Mouse (Mus musculus) intestine, embryonic 16.5 days (tissue): ENCODE data around the gene Rab11fip5. TPM values are rescaled to one million over a fixed set of nuclear protein-coding genes. Genes with fewer than 3 reads are reported as not detected.
A peak's percentile ranks its signal among the peaks of the same experiment; 100 is the strongest.

Experiments used
- ATAC-seq: fragments of 200-750 bp; cut with Nextera tagmentation; 2 replicates; pipeline ENCODE4 v1.8.0; 2017; ENCODE audit warnings: moderate TSS enrichment, moderate library complexity
- H3K27ac ChIP-seq: fragments of 300-500 bp; sonication (generic); 2 replicates; pipeline ENCODE4 v1.5.1; 2014; ENCODE audit warnings: mild to moderate bottlenecking, low read length
- H3K27me3 ChIP-seq: fragments of 300-500 bp; sonication (generic); replicated peaks from 2 replicates; pipeline ENCODE4 v1.6.1; 2014; ENCODE audit warnings: low read length, control low read depth, mixed read lengths; ENCODE audit not compliant: control insufficient read depth, insufficient read depth
- H3K36me3 ChIP-seq: fragments of 300-500 bp; sonication (generic); 2 replicates; pipeline ENCODE4 v1.6.1; 2014; ENCODE audit warnings: low read length, control low read depth; ENCODE audit not compliant: control insufficient read depth, insufficient read depth
- H3K4me1 ChIP-seq: fragments of 300-500 bp; sonication (generic); 2 replicates; pipeline ENCODE4 v1.6.1; 2014; ENCODE audit warnings: low read length, control low read depth, mixed read lengths; ENCODE audit not compliant: control insufficient read depth, insufficient read depth
- H3K4me2 ChIP-seq: fragments of 300-500 bp; sonication (generic); 2 replicates; pipeline ENCODE4 v1.6.1; 2014; ENCODE audit warnings: low read depth, low read length, control low read depth
- H3K4me3 ChIP-seq: fragments of 300-500 bp; sonication (generic); 2 replicates; pipeline ENCODE4 v1.5.1; 2014; ENCODE audit warnings: mild to moderate bottlenecking, low read length
- H3K9ac ChIP-seq: fragments of 300-500 bp; sonication (generic); 2 replicates; pipeline ENCODE4 v1.6.1; 2014; ENCODE audit warnings: low read depth, low read length
- H3K9me3 ChIP-seq: fragments of 300-500 bp; sonication (generic); 2 replicates; pipeline ENCODE4 v1.6.1; 2016; ENCODE audit warnings: low read length, control low read depth; ENCODE audit not compliant: control insufficient read depth
- WGBS: fragments of 180-500 bp; shearing (Covaris S2); extraction: QIAGEN DNeasy Blood & Tissue Kit; methylation state at CpG from one replicate; pipeline ENCODE4 v1.1.7; 2014; 5-methylcytosine and 5-hydroxymethylcytosine counted together
- microRNA-seq: library from miRNA; unstranded; fragments of <30 nt; microRNA quantifications from one replicate; pipeline ENCODE4, GENCODE M21; 2016
- polyA plus RNA-seq: library from polyadenylated mRNA; unstranded; fragments of >200 nt; fragmentation: Nextera tagmentation; extraction: Ambion mirVana; gene quantifications from 2 replicates; pipeline ENCODE4 v1.2.1, GENCODE M21; 2015

Rab11fip5 gene
- polyA plus RNA-seq, 1 experiment from 2014 or later, result 15.6 TPM

DNA sequence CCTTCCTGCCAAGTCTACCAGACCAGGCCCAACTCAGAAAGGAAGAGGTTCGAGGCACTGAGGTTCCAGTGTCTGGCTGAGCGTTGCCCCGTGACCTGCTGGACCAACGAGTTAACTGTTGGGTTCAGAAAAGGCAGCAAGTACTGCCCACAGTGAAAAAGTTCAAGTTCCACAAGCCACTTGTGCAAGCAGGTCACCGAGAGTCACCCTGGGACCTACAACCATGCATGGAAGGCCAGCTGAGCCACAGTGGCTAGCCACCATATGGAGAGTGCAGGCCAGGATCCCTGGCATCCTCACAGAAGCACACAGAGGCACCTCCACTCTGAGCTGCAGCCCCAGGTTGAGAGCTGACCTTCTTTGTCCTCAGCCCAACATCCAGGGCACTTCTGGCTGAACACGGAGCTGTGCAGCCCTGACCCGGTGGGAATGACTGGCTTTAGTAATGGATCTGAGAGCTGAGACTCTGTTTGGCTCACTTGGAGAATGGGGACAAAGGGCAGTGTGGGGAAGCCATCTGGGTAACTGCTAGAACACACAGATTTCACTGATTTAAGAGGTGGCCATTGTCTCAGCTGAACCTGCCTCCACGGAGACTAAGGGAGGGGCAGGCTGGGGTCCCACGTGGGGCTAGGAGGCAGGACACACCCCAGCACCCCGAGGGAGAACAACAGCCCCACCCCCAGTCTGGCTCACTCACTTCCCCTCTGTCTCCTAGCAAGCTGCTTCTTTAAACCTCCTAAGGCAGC, 81.0 kb downstream of the Rab11fip5 start:
- H3K36me3 ChIP-seq, result no peaks in the 10 kb centered on the region
- no peak overlapping the region for H3K9ac ChIP-seq
- H3K27ac ChIP-seq, result 0 out of 2 replicates have a peak overlapping the region, but pooled peaks have one; percentile 8
- H3K4me2 ChIP-seq, result no peak overlapping the region
- 50% methylated on average over 10 of the region's 10 CpGs for WGBS
- peaks cover 21% of the 10 kb centered on the region for H3K4me1 ChIP-seq
- no peaks in the 10 kb centered on the region for H3K27me3 ChIP-seq
- H3K9me3 ChIP-seq, result no peaks in the 10 kb centered on the region
- ATAC-seq, result 0 out of 2 replicates have a peak, but pooled peaks have one; percentile 24
- H3K4me3 ChIP-seq, result no peak overlapping the region

DNA sequence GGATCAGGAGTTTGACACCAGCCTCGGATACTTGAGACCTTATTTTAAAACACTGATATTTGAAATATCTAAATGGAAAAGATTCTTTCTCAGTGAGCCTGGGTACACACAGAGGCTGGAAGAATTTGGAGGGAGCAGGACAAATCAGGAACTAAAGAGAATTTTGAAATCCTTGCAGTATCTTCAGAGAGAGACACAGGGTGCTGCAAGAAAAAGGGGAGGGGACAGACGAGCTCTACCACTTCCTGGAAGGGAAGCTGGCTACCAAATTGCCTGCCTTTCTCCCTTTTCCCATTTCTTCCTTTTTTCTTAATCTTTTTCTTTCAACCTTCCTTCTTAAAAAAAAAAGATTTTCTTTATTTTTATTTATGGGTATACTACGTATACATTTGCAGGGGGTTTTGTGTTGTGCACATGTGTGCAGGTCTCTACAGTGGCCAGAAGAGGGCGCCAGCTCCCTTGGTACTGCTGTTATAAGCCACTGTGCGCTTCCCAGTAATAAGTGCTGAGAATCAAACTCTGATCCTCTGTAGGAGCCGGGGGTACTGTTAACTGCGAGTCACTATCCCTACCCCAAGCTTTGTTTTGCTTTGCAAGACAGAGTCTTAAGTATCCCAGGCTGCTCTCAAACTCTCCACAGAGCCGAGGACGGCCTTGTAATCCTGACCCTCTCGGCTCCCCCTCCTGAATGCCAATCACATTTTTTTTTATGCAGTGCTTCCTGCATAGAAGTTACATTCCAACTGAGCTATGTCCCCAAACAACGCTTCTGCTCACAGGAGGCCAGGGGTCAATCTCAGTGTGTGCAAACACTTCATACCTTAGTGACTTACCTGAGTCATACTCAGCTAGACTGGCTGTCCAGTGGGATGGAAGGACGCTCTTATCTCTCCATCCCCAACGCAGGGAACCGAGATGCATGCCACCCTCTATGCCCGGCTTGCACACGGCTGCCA, 83.3 kb downstream of the Rab11fip5 start:
- 79% methylated on average over 16 of the region's 16 CpGs for WGBS
- ATAC-seq, result no peak

DNA sequence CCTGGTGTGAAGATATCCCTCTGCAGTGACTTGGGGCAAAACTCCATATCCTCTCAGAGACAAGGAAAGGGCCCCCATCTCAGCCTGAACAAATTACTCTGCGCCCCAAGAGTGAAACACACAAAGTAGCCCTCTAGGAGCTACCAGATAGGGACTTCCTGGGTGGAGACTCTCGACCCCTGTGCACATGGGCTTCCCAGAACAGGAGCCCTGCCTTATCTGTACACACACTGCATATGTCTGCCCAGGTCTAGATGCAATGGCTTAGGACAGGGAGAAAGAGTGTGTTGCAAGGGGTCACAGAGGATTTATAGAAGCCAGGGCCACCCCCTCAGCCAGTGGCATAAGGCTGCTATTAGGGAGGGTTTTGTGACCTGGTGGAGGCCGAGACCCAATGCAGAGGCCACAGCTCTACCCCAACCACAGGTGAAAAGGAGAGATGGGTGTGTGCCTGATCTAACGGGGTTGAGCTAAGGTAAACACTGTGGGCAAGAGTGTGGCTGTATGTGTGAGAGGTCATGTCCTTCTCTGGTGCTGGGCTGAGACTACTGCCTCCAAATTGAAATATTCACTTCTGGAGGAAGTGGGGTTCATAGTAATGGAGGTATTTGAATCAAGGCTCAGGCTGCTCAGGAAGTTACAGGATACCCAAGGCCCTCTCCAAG, 86.1 kb downstream of the Rab11fip5 start:
- 75% methylated on average over 4 of the region's 4 CpGs for WGBS
- Histone ChIP-seq H3K27me3 (no peaks in the 10 kb centered on the region), H3K9me3 (no peaks in the 10 kb centered on the region), H3K4me1 (peaks cover under 1% of the 10 kb centered on the region; the same call in 1 of the 2 replicates), H3K36me3 (no peaks in the 10 kb centered on the region), H3K27ac (no peak overlapping the region), H3K4me3 (no peak overlapping the region), H3K4me2 (no peak overlapping the region), H3K9ac (no peak overlapping the region)
- no peak for ATAC-seq

More for the DNA sequence above, 83.3 kb downstream of the Rab11fip5 start:
- Histone ChIP-seq H3K27ac (no peak overlapping the region), H3K9ac (no peak overlapping the region), H3K4me3 (no peak overlapping the region), H3K27me3 (no peaks in the 10 kb centered on the region), H3K4me2 (no peak overlapping the region), H3K36me3 (no peaks in the 10 kb centered on the region), H3K4me1 (peaks cover 21% of the 10 kb centered on the region), H3K9me3 (no peaks in the 10 kb centered on the region)

DNA sequence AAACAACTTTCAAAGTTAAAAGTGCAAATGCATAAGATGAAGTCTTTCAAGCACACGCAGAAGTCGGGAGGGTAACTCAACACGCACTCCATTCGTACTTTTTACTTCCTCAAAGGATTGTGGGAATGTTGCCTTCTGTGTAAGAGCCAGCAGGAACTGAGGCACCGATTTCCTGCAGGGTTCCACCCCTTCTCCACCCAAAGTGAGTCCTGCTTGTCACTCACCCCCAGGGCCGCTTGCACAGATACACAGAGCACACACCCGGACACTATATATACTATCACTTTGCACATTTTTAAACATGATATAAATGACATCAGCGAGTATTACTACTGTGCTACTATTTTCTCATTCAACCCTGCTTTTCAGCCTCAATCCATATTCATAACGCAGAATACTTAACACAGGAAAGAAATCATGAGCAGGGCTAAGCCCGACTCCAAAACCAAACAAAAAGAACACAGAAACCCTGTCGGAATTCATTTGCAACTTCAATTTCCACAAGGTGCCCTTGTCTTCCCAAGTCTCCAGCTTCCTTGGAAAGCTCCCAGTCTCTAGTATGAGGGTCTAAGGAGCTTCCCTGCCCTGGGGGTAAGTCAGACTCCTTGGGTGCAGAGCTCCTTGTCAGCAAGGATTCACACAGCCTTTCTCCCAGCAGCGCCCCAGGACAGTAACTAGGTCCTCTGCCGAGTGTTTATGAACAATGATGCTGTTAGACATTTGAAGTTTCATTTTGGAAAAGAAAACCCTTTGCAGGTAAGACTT, 88.0 kb downstream of the Rab11fip5 start:
- Histone ChIP-seq H3K27me3 (no peaks in the 10 kb centered on the region), H3K36me3 (no peaks in the 10 kb centered on the region), H3K9ac (no peak overlapping the region), H3K27ac (no peak overlapping the region), H3K9me3 (no peaks in the 10 kb centered on the region), H3K4me3 (no peak overlapping the region), H3K4me2 (no peak overlapping the region), H3K4me1 (no peaks in the 10 kb centered on the region)
- WGBS, result 80% methylated on average over 13 of the region's 13 CpGs
- no peak for ATAC-seq

Small RNA genes lying within 50 kb of the gene (microRNA-seq; reads per million reads assigned to microRNA genes)
- not detected for gene Mir705

Other genes starting within 250 kb of the Rab11fip5 start
- 94.1 and 101 TPM in 2 replicates for gene Spr, start 236.9 kb downstream of the Rab11fip5 start, polyA plus RNA-seq
- 0.10 TPM in 1 of 2 replicates, not detected in the other for gene Emx1, start 187.2 kb downstream of the Rab11fip5 start, polyA plus RNA-seq
- 5.3 and 7.2 TPM in 2 replicates for gene Sfxn5, start 41.2 kb downstream of the Rab11fip5 start, polyA plus RNA-seq
- not detected in 2 replicates for gene Noto, start 49.3 kb upstream of the Rab11fip5 start, polyA plus RNA-seq
- gene Smyd5, start 57.4 kb upstream of the Rab11fip5 start, polyA plus RNA-seq, result 45.8 and 52.5 TPM in 2 replicates
- gene Cct7, start 76.9 kb upstream of the Rab11fip5 start, polyA plus RNA-seq, result 417 and 458 TPM in 2 replicates
- 39.4 and 41.2 TPM in 2 replicates for gene Pradc1, start 77.3 kb upstream of the Rab11fip5 start, polyA plus RNA-seq
- gene Fbxo41, start 128.4 kb upstream of the Rab11fip5 start, polyA plus RNA-seq, result 0.12 and 0.16 TPM in 2 replicates
- gene Egr4, start 139.0 kb upstream of the Rab11fip5 start, polyA plus RNA-seq, result not detected in 2 replicates
- gene Alms1, start 212.9 kb upstream of the Rab11fip5 start, polyA plus RNA-seq, result 2.1 and 2.2 TPM in 2 replicates